Mouse (Mus musculus): ENCODE measurements around the gene Hps3.
"Not testable (repeated sequence)": the region's sequence is repeated elsewhere in the genome, so short reads cannot be mapped to it uniquely, and the experiment has no call there.

Gene Hps3

DNA sequence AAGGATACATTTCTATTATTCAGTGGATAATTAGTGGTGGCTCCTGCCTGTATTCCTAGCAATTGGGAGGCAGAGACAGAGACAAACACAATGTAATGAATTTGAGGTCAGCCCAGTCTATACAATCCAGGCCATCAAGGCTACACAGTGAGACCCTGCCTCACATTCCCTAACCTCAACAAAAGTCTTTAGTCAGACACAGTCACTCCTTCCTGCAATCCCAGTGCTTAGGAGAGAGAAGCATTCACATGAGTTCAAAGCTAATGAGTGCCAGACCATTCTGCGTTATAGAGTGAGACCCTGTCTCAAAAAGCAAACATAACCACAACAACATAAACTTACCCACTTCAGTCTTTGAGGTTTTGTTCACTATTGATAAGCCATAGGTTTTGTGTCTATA is 81.7 kb downstream of the Hps3 start:
- intact Hi-C loops (cut with DNase I): no loop called here

DNA sequence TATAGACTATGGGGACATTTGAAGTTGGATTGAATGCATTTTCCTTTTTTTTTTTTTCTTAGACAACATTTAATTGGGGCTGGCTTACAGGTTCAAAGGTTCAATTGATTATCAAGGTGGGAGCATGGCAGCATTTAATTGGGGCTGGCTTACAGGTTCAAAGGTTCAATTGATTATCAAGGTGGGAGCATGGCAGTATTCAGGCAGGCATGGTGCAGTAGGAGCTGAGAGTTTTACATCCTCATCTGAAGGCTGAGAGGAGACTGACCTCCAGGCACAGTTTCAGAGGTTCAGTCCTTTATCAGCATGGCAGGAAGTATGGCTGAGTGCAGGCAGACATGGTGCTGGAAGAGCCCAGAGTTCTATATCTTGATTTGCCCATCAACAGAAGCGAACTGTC is 85.7 kb downstream of the Hps3 start:
- intact Hi-C loops (cut with DNase I): not testable (repeated sequence)

DNA sequence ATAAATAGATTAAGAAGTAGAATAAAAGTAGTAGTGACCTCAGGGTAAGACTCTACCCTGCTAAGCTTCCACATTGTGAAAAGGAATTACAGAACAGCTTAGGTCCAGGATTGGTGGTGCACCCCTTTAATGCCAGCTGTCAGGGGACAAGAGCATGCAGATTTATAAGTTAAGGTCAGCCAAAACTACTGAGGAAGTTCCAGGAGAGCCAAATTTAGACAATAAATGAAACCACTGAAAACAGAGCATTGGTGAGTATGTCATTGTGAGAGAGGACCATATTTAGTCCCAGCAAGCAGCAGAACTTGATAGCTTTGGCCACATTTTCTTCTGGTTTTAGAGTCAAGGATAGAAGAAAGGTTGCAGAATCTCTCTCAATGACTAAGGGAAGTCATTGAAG is 86.6 kb downstream of the Hps3 start:
- intact Hi-C loops (cut with DNase I): no loop called here

Data from adrenal gland (tissue).